Mouse (Mus musculus): ENCODE measurements at regions not wholly inside any gene's neighbourhood (a gene's known extent, or its start where the extent isn't known, plus 50 kb on each side); places are given as distances from the start of the nearest gene placed in this dataset.

GRCm38 (mm10) chr14:48891216-48891615 lies 174.7 kb upstream of the Ap5m1 start:
- H3K4me3 ChIP-seq, result no peak overlapping the region
- H3K9me3 ChIP-seq, result no peaks in the 10 kb centered on the region
- no peak overlapping the region for H3K9ac ChIP-seq
- no peaks in the 10 kb centered on the region for H3K4me1 ChIP-seq
- H3K27ac ChIP-seq (replicated peaks), result no peak overlapping the region
- no peak for ATAC-seq (ENCODE audit: extremely low read depth, insufficient number of reproducible peaks, low FRiP score, low TSS enrichment)
- H3K27me3 ChIP-seq (replicated peaks), result peaks cover 9% of the 10 kb centered on the region; the same call in 1 of the 2 replicates
- no peaks in the 10 kb centered on the region for H3K36me3 ChIP-seq
- 69% methylated on average over 9 of the region's 9 CpGs for WGBS
- no peak overlapping the region for H3K4me2 ChIP-seq

- peaks cover 9% of the 10 kb centered on the region; the same call in 1 of the 2 replicates for H3K27me3 ChIP-seq (replicated peaks)
- H3K27ac ChIP-seq (replicated peaks), result no peak overlapping the region
- no peaks in the 10 kb centered on the region for H3K36me3 ChIP-seq
- H3K4me1 ChIP-seq, result no peaks in the 10 kb centered on the region
- WGBS, result 6% methylated on average over 13 of the region's 13 CpGs
- H3K4me3 ChIP-seq, result peak overlapping the region; percentile 25
- no peak for ATAC-seq (ENCODE audit: extremely low read depth, insufficient number of reproducible peaks, low FRiP score, low TSS enrichment)
- peak overlapping the region; percentile 56 for H3K4me2 ChIP-seq
- H3K9me3 ChIP-seq, result no peaks in the 10 kb centered on the region
- no peak overlapping the region for H3K9ac ChIP-seq
Observed at GRCm38 (mm10) chr14:48888954-48889353, 176.9 kb upstream of the Ap5m1 start.

DNA sequence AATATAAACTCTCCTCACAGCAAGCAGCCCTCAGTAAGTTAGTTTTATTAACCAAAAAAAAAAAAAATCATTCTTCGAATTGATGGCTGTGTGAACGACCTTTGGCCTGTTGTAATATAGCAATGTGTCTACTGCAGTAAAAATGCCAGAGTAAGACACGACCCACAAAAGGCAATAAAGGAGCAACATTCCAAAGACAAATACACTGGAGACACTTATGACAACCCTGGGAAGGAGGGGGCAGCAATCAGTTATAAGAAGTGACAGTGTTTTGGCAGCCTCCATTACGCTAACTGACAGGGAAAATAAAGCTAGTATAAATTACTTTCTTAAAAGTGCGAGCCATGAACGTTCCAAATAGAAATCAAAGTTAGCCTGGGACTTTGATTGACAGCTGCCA lies 185.9 kb upstream of the Ap5m1 start:
- H3K4me3 ChIP-seq, result no peak overlapping the region
- no peaks in the 10 kb centered on the region for H3K36me3 ChIP-seq
- H3K27me3 ChIP-seq (replicated peaks), result no peaks in the 10 kb centered on the region
- 66% methylated on average over 6 of the region's 6 CpGs for WGBS
- H3K4me1 ChIP-seq, result 0 out of 2 replicates have a peak, but pooled peaks cover 4% of the 10 kb centered on the region
- H3K9ac ChIP-seq, result no peak overlapping the region
- no peak overlapping the region for H3K27ac ChIP-seq (replicated peaks)
- 0 out of 2 replicates have a peak, but pooled peaks cover 6% of the 10 kb centered on the region for H3K9me3 ChIP-seq
- no peak for ATAC-seq (ENCODE audit: extremely low read depth, insufficient number of reproducible peaks, low FRiP score, low TSS enrichment)
- no peak overlapping the region for H3K4me2 ChIP-seq

DNA sequence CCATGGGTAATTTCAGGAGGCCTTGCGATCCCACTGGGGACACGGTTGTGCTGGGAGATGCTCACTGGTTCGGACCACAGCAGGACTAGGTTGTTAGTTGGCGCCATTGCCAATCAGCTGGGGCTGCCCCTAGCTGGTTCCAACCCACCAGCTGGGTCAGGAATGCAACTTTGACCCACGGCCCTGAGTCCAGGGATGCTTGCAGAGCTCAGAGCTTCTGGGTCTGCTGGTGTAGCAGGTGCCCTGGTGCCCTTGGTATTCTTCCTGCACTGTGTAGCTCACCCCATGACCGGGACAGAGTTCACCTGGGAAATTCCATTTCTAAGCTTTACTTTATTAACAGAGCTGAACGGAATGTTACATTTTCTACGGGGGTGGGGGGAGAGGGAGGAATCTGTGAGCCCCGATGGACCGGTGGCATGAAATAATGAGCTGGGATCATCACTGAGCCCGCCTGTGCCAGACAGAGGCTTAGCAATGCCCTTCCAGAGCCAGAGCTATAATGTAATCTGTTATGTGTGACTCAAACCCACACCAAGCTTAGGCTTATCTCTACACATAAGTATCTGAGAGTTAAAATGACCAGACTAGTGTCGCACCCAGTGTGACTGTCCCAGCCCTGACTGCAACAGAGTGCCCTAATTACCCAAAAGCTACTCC lies 187.8 kb upstream of the Ap5m1 start:
- 0 out of 2 replicates have a peak, but pooled peaks cover 6% of the 10 kb centered on the region for H3K9me3 ChIP-seq
- WGBS, result 62% methylated on average over 12 of the region's 12 CpGs
- 0 out of 2 replicates have a peak, but pooled peaks cover 4% of the 10 kb centered on the region for H3K4me1 ChIP-seq
- ATAC-seq (ENCODE audit: extremely low read depth, insufficient number of reproducible peaks, low FRiP score, low TSS enrichment), result no peak
- H3K9ac ChIP-seq, result no peak overlapping the region
- H3K27ac ChIP-seq (replicated peaks), result no peak overlapping the region
- no peaks in the 10 kb centered on the region for H3K36me3 ChIP-seq
- H3K27me3 ChIP-seq (replicated peaks), result no peaks in the 10 kb centered on the region
- no peak overlapping the region for H3K4me2 ChIP-seq
- H3K4me3 ChIP-seq, result no peak overlapping the region

DNA sequence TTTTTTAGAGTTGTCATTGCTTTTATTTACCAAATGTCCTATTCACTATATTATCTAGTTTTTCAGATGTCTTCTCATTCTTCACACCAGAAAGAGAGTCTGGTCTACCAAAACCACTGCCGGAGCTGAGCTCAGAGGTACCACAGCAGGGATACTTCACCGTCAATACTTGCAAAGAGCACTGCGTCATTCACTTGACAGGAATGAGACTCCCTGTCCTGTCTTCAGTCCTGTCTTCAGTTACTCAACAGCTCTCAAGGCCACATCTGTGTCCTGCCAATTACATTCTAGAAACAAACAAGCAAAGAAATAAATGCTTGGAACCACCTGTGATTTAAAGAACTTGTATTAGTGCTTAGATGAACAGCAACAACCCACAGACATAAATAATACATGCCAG lies 194.6 kb upstream of the Ap5m1 start:
- Histone ChIP-seq H3K27ac (replicated peaks) (no peak overlapping the region), H3K4me1 (no peaks in the 10 kb centered on the region), H3K4me2 (no peak overlapping the region), H3K27me3 (replicated peaks) (no peaks in the 10 kb centered on the region), H3K9ac (no peak overlapping the region), H3K36me3 (no peaks in the 10 kb centered on the region), H3K4me3 (no peak overlapping the region), H3K9me3 (0 out of 2 replicates have a peak, but pooled peaks cover 3% of the 10 kb centered on the region)
- WGBS, result 69% methylated on average over 3 of the region's 3 CpGs
- no peak for ATAC-seq (ENCODE audit: extremely low read depth, insufficient number of reproducible peaks, low FRiP score, low TSS enrichment)

- Histone ChIP-seq H3K27ac (replicated peaks) (no peak overlapping the region), H3K4me3 (no peak overlapping the region), H3K4me1 (no peaks in the 10 kb centered on the region), H3K9me3 (no peaks in the 10 kb centered on the region), H3K27me3 (replicated peaks) (no peaks in the 10 kb centered on the region), H3K4me2 (no peak overlapping the region), H3K9ac (no peak overlapping the region), H3K36me3 (no peaks in the 10 kb centered on the region)
- WGBS, result 42% methylated on average over 10 of the region's 10 CpGs
- no peak for ATAC-seq (ENCODE audit: extremely low read depth, insufficient number of reproducible peaks, low FRiP score, low TSS enrichment)
Observed at GRCm38 (mm10) chr14:48869956-48870355, 195.9 kb upstream of the Ap5m1 start.

GRCm38 (mm10) chr14:48855453-48855852 lies 181.8 kb upstream of the Otx2 start:
- ATAC-seq (ENCODE audit: extremely low read depth, insufficient number of reproducible peaks, low FRiP score, low TSS enrichment), result no peak
- Histone ChIP-seq H3K4me1 (no peaks in the 10 kb centered on the region; the same call in 1 of the 2 replicates), H3K9ac (no peak overlapping the region), H3K4me3 (no peak overlapping the region), H3K27me3 (replicated peaks) (peaks cover 12% of the 10 kb centered on the region), H3K36me3 (no peaks in the 10 kb centered on the region), H3K27ac (replicated peaks) (no peak overlapping the region), H3K4me2 (no peak overlapping the region), H3K9me3 (no peaks in the 10 kb centered on the region)
- WGBS, result 82% methylated on average over 5 of the region's 5 CpGs

DNA sequence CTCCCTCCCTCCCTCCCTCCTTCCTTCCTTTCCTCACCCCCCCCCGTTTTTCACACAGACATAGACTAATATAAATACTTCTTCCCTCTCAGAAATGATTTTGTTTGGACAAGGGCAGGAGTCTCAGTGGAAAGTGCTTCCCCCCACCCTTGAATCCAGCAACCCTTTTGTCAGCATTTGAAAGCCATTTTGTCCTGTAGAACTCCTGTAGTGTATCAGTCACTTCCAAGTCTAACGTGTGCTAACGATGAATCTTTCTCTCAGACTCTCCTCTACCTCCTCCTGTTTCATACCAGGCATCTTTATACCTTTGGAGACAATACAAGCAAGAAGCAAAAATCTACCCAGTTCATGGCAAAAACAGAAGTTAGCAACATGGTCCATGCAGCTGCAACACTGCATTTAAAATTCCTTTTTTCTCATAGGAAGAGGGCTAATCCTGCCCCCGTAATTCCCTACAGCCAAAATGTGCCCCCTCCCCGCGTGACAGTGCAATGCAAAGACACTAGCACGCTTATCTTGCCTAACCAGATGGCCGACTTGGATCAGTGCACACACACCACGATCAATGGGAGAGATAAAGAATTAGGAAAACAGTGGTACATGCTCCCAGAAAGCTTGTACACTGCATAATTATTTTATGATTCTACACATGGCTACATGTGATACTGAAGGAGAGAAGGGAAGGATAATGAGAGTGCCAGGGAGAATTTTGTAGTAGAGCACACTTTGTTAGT lies 180.7 kb upstream of the Otx2 start:
- no peak overlapping the region for H3K9ac ChIP-seq
- no peak overlapping the region for H3K4me3 ChIP-seq
- 38% methylated on average over 9 of the region's 9 CpGs for WGBS
- peaks cover 12% of the 10 kb centered on the region for H3K27me3 ChIP-seq (replicated peaks)
- H3K9me3 ChIP-seq, result no peaks in the 10 kb centered on the region
- H3K4me2 ChIP-seq, result no peak overlapping the region
- H3K36me3 ChIP-seq, result no peaks in the 10 kb centered on the region
- H3K27ac ChIP-seq (replicated peaks), result no peak overlapping the region
- no peaks in the 10 kb centered on the region; the same call in 1 of the 2 replicates for H3K4me1 ChIP-seq
- ATAC-seq (ENCODE audit: extremely low read depth, insufficient number of reproducible peaks, low FRiP score, low TSS enrichment), result no peak

- Histone ChIP-seq H3K4me2 (peak overlapping the region; percentile 67; the same call in 1 of the 2 replicates), H3K4me3 (no peak overlapping the region), H3K4me1 (no peaks in the 10 kb centered on the region; the same call in 1 of the 2 replicates), H3K36me3 (no peaks in the 10 kb centered on the region), H3K27me3 (replicated peaks) (peaks cover 12% of the 10 kb centered on the region), H3K27ac (replicated peaks) (no peak overlapping the region), H3K9me3 (no peaks in the 10 kb centered on the region), H3K9ac (no peak overlapping the region)
- 60% methylated on average over 7 of the region's 7 CpGs for WGBS
- ATAC-seq (ENCODE audit: extremely low read depth, insufficient number of reproducible peaks, low FRiP score, low TSS enrichment), result no peak
Observed at GRCm38 (mm10) chr14:48853479-48854187, 180.0 kb upstream of the Otx2 start.

- Histone ChIP-seq H3K4me1 (no peaks in the 10 kb centered on the region; the same call in 1 of the 2 replicates), H3K9ac (0 out of 2 replicates have a peak overlapping the region, but pooled peaks have one; percentile 62), H3K4me2 (peak overlapping the region; percentile 67), H3K36me3 (no peaks in the 10 kb centered on the region), H3K27me3 (replicated peaks) (peaks cover 12% of the 10 kb centered on the region), H3K27ac (replicated peaks) (no peak overlapping the region), H3K4me3 (peak overlapping the region; percentile 40), H3K9me3 (no peaks in the 10 kb centered on the region)
- no peak for ATAC-seq (ENCODE audit: extremely low read depth, insufficient number of reproducible peaks, low FRiP score, low TSS enrichment)
- WGBS, result 7% methylated on average over 15 of the region's 15 CpGs
Observed at GRCm38 (mm10) chr14:48852787-48853186, 179.2 kb upstream of the Otx2 start.

DNA sequence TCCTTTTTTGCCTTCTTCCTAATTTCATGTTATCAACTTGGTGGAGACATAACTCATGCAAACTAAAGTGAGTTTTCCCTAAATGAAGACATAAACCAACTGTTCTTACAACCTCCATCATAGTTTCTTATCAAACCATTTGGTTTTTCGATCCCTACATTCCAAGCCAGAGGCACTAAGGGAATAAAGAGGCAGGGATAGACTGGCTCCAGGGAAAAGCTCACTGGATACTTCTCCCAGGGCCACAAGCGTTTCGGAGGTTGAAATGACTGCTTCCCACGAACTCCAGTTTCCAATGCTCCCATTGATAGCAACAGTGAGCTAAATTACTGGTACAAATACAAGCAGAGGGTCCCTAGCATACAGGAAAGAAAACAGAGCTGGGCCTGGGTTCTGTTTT lies 178.4 kb upstream of the Otx2 start:
- no peak for ATAC-seq (ENCODE audit: extremely low read depth, insufficient number of reproducible peaks, low FRiP score, low TSS enrichment)
- Histone ChIP-seq H3K9ac (no peak overlapping the region), H3K4me1 (no peaks in the 10 kb centered on the region; the same call in 1 of the 2 replicates), H3K4me2 (no peak overlapping the region), H3K9me3 (no peaks in the 10 kb centered on the region), H3K27ac (replicated peaks) (no peak overlapping the region), H3K36me3 (no peaks in the 10 kb centered on the region), H3K4me3 (no peak overlapping the region), H3K27me3 (replicated peaks) (peaks cover 12% of the 10 kb centered on the region)
- 47% methylated on average over 4 of the region's 4 CpGs for WGBS
